Mouse (Mus musculus) kidney, adult 2 months (tissue): Measurements from ENCODE around the gene Sigmar1. TPM values are rescaled to one million over a fixed set of nuclear protein-coding genes. Genes with fewer than 3 reads are reported as not detected.
A peak's percentile ranks its signal among the peaks of the same experiment; 100 is the strongest.
"Not testable (repeated sequence)": the region's sequence is repeated elsewhere in the genome, so short reads cannot be mapped to it uniquely, and the experiment has no call there.

Source experiments
- DNase-seq: peaks from one replicate; pipeline ENCODE4 v3.0.0; 2021
- H3K27ac ChIP-seq: fragments of 200-500 bp; 2 replicates; pipeline ENCODE4 v1.5.1; 2012; ENCODE audit warnings: low read depth, low read length, control low read depth, inconsistent platforms; ENCODE audit not compliant: insufficient read depth
- H3K27me3 ChIP-seq: fragments of 200-500 bp; replicated peaks from 2 replicates; pipeline ENCODE4 v1.6.1; 2012; ENCODE audit warnings: mild to moderate bottlenecking, moderate library complexity, low read length, inconsistent platforms; ENCODE audit not compliant: control insufficient read depth, insufficient read depth
- H3K36me3 ChIP-seq: fragments of 200-500 bp; 2 replicates; pipeline ENCODE4 v1.6.1; 2012; ENCODE audit warnings: mild to moderate bottlenecking, moderate library complexity, low read length, inconsistent platforms; ENCODE audit not compliant: control insufficient read depth, insufficient read depth
- H3K4me1 ChIP-seq: fragments of 200-500 bp; 2 replicates; pipeline ENCODE4 v1.6.1; 2011; ENCODE audit warnings: low read length; ENCODE audit not compliant: control insufficient read depth, insufficient read depth
- H3K4me3 ChIP-seq: fragments of 200-500 bp; 2 replicates; pipeline ENCODE4 v1.5.1; 2011; ENCODE audit warnings: mild to moderate bottlenecking, low read depth, low read length, control low read depth; ENCODE audit not compliant: insufficient read depth
- CTCF ChIP-seq: fragments of 200-500 bp; conservative IDR thresholded peaks from 2 replicates; pipeline ENCODE4 v1.5.1; 2011; ENCODE audit warnings: low read depth, mild to moderate bottlenecking, control low read depth, low read length, moderate library complexity, mixed read lengths; ENCODE audit not compliant: insufficient read depth, insufficient read length
- POLR2A ChIP-seq: fragments of 200-500 bp; IDR thresholded peaks from one replicate; pipeline ENCODE4 v1.6.1; 2011; ENCODE audit warnings: low read depth, low read length, control low read depth
- WGBS: fragments of 180-500 bp; shearing (Covaris S2); methylation state at CpG from one replicate; pipeline ENCODE4 v1.1.7; 2018; 5-methylcytosine and 5-hydroxymethylcytosine counted together
- polyA plus RNA-seq: library from polyadenylated mRNA; depleted of rRNA; stranded (reverse); fragments of >200 nt; gene quantifications from 2 replicates; pipeline ENCODE4 v1.2.3, GENCODE M21; 2012

The Sigmar1 gene
- polyA plus RNA-seq, 1 experiment = 60.6 TPM

- no peak for DNase-seq
Observed at GRCm38 (mm10) chr4:41705922-41706754, 49.8 kb downstream of the Sigmar1 start.

DNA sequence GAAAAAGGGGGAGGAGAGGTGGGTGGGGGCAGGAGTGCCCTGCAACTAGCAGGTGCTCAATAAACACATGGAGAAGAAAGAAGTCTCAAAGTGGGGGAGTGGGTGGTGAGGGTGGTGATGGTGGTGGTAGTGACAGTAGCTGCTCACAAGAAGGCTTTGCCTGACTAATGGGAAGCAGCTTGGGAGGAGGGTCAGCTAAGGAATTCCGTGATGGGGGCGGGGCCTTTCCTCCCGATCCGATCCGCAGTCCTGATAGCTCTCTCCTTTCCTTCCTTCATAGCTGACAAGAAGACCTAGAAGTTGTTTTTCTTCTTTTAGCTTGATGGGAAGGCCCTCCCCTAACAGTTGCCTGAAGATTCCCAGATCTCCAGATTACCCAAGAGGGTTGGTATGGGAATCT, 51.3 kb downstream of the Sigmar1 start:
- Histone ChIP-seq H3K27me3 (no peaks in the 10 kb centered on the region), H3K4me3 (no peak overlapping the region), H3K4me1 (no peaks in the 10 kb centered on the region), H3K27ac (no peak overlapping the region), H3K36me3 (no peaks in the 10 kb centered on the region)
- DNase-seq = peak; percentile 25
- no peak for TF ChIP-seq POLR2A
- no peak for TF ChIP-seq CTCF
- WGBS = 12% methylated on average over 5 of the region's 5 CpGs

More at GRCm38 (mm10) chr4:41705922-41706754, 49.8 kb downstream of the Sigmar1 start:
- Histone ChIP-seq H3K36me3 (no peaks in the 10 kb centered on the region), H3K4me1 (no peaks in the 10 kb centered on the region), H3K27ac (no peak overlapping the region), H3K4me3 (no peak overlapping the region), H3K27me3 (no peaks in the 10 kb centered on the region)
- TF ChIP-seq POLR2A (no peak), CTCF (no peak)
- WGBS = 68% methylated on average over 19 of the region's 19 CpGs

DNA sequence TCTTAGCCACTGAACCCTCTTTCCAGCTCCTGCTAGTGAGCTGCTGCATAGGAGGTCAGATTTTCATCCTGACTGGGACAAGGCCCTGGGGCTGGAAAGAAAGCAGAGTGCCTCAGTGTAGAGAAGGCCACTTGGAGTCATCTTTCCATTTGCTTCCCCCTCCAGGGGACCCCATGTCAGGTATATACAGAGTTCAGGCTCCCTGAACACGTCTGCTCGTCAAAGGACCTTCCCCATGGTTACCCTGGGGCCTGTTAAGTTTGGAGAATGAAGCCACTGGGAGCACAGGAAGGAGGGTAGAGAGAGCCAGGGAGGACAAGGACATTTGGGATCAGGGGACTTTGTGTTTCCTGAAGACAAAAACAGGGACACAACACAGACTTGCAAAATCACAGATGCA, 53.7 kb downstream of the Sigmar1 start:
- WGBS = 84% methylated on average over 2 of the region's 2 CpGs
- not testable (repeated sequence) for H3K4me3 ChIP-seq, H3K27ac ChIP-seq, H3K27me3 ChIP-seq, DNase-seq, H3K4me1 ChIP-seq, H3K36me3 ChIP-seq

DNA sequence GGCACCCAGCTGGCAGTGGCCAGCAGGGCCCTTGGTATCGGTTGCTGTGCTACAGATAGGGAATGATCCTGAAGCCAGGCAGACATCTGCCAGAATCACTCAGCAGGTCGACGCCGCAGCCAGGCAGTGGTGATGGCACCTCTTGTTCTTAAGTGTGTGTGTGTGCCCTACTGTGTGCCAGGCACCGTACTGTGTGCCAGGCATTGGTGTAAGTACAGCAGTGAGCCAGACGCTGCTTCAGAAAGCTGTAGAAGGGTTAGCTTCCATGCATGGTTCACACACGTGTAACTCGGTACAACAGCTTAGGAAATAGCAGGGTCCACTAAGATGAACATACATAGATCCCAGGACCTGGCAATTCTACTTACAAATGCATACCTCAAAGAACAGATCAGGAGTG, 55.7 kb downstream of the Sigmar1 start:
- H3K27ac ChIP-seq, DNase-seq, H3K4me1 ChIP-seq, H3K36me3 ChIP-seq, H3K4me3 ChIP-seq, H3K27me3 ChIP-seq: not testable (repeated sequence)
- 76% methylated on average over 7 of the region's 8 CpGs for WGBS

- not testable (repeated sequence) for H3K4me3 ChIP-seq, H3K4me1 ChIP-seq, DNase-seq, H3K27me3 ChIP-seq, H3K27ac ChIP-seq, H3K36me3 ChIP-seq
- WGBS = 67% methylated on average over 10 of the region's 10 CpGs
Observed at GRCm38 (mm10) chr4:41699783-41700182, 56.2 kb downstream of the Sigmar1 start, which contains the start of gene Il11ra1. TSS of gene Il11ra1 (plus strand) at chr4:41699989.

DNA sequence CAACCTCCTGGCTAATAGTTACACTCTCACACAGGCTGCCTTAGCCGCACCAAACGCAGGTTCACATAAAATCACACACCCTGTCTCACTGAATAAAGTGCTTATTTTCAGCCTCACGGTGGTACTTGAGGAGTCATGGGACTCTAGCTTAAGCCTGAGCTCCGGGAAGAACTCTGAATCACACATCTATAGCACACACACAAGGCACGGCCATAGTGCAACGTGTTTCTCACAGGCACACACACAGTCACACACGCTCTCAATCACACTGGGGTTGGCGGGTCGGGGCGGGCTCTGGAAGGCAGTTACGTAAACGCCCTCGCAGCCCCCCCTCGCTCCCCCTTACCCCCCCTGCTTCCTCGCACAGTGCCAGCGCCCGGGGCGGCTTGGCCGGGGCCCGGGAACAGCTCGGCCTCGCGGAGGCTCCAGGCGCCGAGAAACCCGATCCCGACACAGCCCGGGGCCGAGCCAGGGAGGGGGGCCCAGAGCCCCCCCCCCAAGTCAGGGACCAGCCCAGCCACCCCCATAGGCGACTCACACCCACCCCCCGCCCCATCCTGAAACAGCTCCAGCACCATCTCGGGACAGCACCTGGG, 57.4 kb downstream of the Sigmar1 start:
- H3K36me3 ChIP-seq = not testable (repeated sequence)
- peak; percentile 49 for DNase-seq
- WGBS = 11% methylated on average over 25 of the region's 32 CpGs

GRCm38 (mm10) chr4:41696930-41697841, 58.8 kb downstream of the Sigmar1 start, which contains the start of gene Cntfr:
TSS of gene Cntfr (minus strand) at chr4:41697089.
- peak; percentile 83 for DNase-seq
- 35% methylated on average over 33 of the region's 40 CpGs for WGBS

More for the DNA sequence above, 57.4 kb downstream of the Sigmar1 start:
- H3K4me3 ChIP-seq, H3K27ac ChIP-seq, H3K27me3 ChIP-seq, H3K4me1 ChIP-seq: not testable (repeated sequence)

GRCm38 (mm10) chr4:41696452-41696851, 59.5 kb downstream of the Sigmar1 start:
- H3K27ac ChIP-seq, DNase-seq, H3K27me3 ChIP-seq, H3K4me3 ChIP-seq, H3K4me1 ChIP-seq, H3K36me3 ChIP-seq: not testable (repeated sequence)
- WGBS = 46% methylated on average over 15 of the region's 15 CpGs

More at GRCm38 (mm10) chr4:41696930-41697841, 58.8 kb downstream of the Sigmar1 start, which contains the start of gene Cntfr:
- H3K27me3 ChIP-seq, H3K4me1 ChIP-seq, H3K36me3 ChIP-seq, H3K27ac ChIP-seq: not testable (repeated sequence)
- H3K4me3 ChIP-seq = peak within 1 kb of the TSS; percentile 21; the same call in 1 of the 2 replicates
- TF ChIP-seq CTCF = peak; percentile 64

DNA sequence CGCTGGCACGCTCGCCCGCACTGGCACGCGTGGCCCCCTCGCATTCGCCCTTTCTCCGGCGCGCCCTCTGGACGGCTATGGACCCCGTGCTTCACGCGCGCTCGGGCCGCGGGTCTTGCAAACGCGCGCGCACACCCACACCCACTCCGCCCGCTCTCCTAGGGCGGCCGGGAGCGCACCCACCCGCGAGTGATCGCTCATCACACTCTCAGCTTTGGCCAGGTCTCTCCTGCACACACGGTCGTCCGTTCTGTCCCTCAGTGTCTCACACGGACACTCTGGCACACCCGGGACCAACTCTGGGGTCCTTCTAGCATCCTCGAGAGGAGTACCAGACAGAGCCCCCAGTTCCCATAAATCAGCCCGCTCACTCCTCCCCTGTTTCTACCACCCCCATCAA, 60.2 kb downstream of the Sigmar1 start:
- not testable (repeated sequence) for DNase-seq, H3K4me3 ChIP-seq, H3K27me3 ChIP-seq

DNA sequence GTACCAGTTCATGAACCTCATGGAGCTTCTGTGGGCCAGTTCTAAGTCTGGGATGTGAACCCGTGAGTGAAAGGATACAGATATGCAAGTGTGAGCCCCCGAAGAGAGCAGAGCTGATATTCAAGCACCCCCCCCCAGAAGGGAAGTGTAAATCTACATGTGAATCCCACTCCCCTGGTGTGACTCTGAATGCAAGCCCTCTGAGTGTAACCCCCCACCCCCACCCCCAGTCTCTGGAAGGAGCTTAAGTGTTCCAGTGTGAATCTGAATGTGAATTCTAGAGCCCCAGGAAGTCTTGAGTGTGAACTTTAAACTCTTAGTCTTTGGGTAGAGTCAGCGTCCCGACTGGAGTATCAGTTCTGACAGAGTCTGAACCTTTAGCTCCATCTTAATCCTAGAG, 62.4 kb downstream of the Sigmar1 start:
- not testable (repeated sequence) for H3K27me3 ChIP-seq, H3K27ac ChIP-seq, DNase-seq, H3K36me3 ChIP-seq, H3K4me1 ChIP-seq, H3K4me3 ChIP-seq
- 39% methylated on average over 4 of the region's 4 CpGs for WGBS

More for the DNA sequence above, 60.2 kb downstream of the Sigmar1 start:
- 15% methylated on average over 17 of the region's 38 CpGs for WGBS
- H3K27ac ChIP-seq, H3K36me3 ChIP-seq, H3K4me1 ChIP-seq: not testable (repeated sequence)
